Mouse (Mus musculus): ENCODE measurements around the gene 1700025G04Rik.

DNA sequence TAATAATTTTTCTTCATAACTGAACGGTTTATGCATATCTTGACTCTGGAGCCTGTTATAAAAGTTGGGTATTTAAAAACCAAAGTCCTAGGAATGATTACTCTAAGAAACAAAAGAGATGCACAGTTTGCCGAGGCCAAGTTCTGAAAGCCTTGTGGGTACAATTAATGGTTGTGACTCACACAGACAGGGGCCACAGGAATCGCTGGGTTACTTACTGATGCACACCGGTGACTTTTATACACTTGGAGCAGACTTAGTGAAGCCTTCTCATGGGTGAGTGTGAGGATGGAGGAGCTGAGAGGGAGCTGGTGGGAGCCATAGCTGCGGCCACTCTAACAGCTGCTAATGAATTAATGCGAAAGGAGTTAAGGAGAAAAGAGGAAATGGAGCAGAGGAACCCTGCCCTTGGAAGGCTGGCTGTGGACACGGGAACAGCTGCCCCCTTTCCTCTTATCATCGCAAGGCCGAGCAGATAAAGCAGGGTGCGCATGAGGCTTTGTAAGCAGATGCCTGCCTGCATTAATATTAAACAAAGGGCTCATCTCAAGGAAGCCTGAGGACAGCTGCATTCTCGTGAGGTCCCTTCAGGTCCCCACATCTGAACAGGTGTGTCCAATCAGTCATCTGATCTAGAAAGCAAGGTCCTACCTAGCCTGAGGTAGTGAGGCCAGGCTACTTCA is 146.8 kb downstream of the 1700025G04Rik start:
- no peak for TF ChIP-seq CTCF (IDR thresholded peaks at IDR 0.05; ENCODE audit: low read depth)
- TF ChIP-seq EP300 (IDR thresholded peaks at IDR 0.05; ENCODE audit: low read depth) = no peak
